Mouse (Mus musculus) limb, embryonic 11.5 days (tissue): Measurements from ENCODE around the gene Pgs1. TPM values are rescaled to one million over a fixed set of nuclear protein-coding genes. Genes with fewer than 3 reads are reported as not detected.

Experiments
- ATAC-seq: fragments of 200-750 bp; cut with Nextera tagmentation; 2 replicates; pipeline ENCODE4 v1.8.0; 2017; ENCODE audit warnings: low read depth; ENCODE audit not compliant: insufficient number of reproducible peaks, low FRiP score, low TSS enrichment
- DNase-seq: peaks from one replicate; pipeline ENCODE4 v3.0.0-alpha.2; 2015; ENCODE audit warnings: low spot score
- H3K27ac ChIP-seq: fragments of 300-500 bp; sonication (generic); replicated peaks from 2 replicates; pipeline ENCODE4 v1.5.1; 2014; ENCODE audit warnings: low read depth, mild to moderate bottlenecking, low read length
- H3K27me3 ChIP-seq: fragments of 300-500 bp; sonication (generic); 2 replicates; pipeline ENCODE4 v1.6.1; 2014; ENCODE audit warnings: mild to moderate bottlenecking, low read length, mixed read lengths; ENCODE audit not compliant: control insufficient read depth, insufficient read depth
- H3K36me3 ChIP-seq: fragments of 300-500 bp; sonication (generic); 2 replicates; pipeline ENCODE4 v1.6.1; 2014; ENCODE audit warnings: mild to moderate bottlenecking, low read length, moderate library complexity, mixed read lengths; ENCODE audit not compliant: control insufficient read depth, insufficient read depth
- H3K4me1 ChIP-seq: fragments of 300-500 bp; sonication (generic); 2 replicates; pipeline ENCODE4 v1.6.1; 2014; ENCODE audit warnings: low read length, mixed read lengths; ENCODE audit not compliant: control insufficient read depth, insufficient read depth
- H3K4me2 ChIP-seq: fragments of 300-500 bp; sonication (generic); 2 replicates; pipeline ENCODE4 v1.6.1; 2014; ENCODE audit warnings: low read depth, mild to moderate bottlenecking, moderate library complexity; ENCODE audit not compliant: severe bottlenecking
- H3K4me3 ChIP-seq: fragments of 300-500 bp; sonication (generic); 2 replicates; pipeline ENCODE4 v1.5.1; 2014; ENCODE audit warnings: low read depth, low read length
- H3K9ac ChIP-seq: fragments of 300-500 bp; sonication (generic); 2 replicates; pipeline ENCODE4 v1.6.1; 2014; ENCODE audit warnings: mild to moderate bottlenecking, low read length
- H3K9me3 ChIP-seq: fragments of 300-500 bp; sonication (generic); 2 replicates; pipeline ENCODE4 v1.6.1; 2016; ENCODE audit warnings: low read length; ENCODE audit not compliant: control insufficient read depth
- WGBS: fragments of 180-500 bp; shearing (Covaris S2); extraction: QIAGEN DNeasy Blood & Tissue Kit; methylation state at CpG from one replicate; pipeline ENCODE4 v1.1.7; 2014; 5-methylcytosine and 5-hydroxymethylcytosine counted together
- polyA plus RNA-seq: library from polyadenylated mRNA; unstranded; fragments of >200 nt; fragmentation: Nextera tagmentation; extraction: Ambion mirVana; gene quantifications from 2 replicates; pipeline ENCODE4 v1.2.1, GENCODE M21; 2014

Gene Pgs1
- polyA plus RNA-seq, 1 experiment from 2014 or later = 38.4 TPM

DNA sequence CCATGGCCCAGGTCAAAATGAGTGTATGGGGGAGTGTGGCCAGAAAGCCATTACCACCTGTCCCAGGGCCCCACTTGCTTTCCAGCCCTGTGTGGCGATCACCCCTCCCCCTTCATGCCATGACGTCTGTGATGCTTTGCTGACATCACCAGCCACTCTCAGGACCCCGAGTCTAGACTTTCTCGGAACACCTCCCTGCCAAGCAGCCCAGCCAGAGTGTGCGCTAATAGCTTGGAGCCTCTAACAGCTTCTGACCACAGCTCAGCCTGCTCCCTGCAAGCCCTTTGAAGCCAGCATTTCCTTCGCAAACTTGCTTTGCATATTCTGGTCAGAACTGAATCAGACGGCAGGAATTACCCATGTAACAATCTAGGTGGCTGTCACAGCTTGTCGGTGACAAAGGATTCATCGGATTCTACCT lies 20.5 kb upstream of the Pgs1 start:
- Histone ChIP-seq H3K27me3 (peaks cover 10% of the 10 kb centered on the region), H3K4me1 (peaks cover 57% of the 10 kb centered on the region), H3K9me3 (no peaks in the 10 kb centered on the region), H3K4me2 (no peak overlapping the region), H3K36me3 (no peaks in the 10 kb centered on the region), H3K27ac (no peak overlapping the region), H3K4me3 (no peak overlapping the region), H3K9ac (no peak overlapping the region)
- 14% methylated on average over 9 of the region's 9 CpGs for WGBS
- ATAC-seq (no peak), DNase-seq (peak; percentile 42)

DNA sequence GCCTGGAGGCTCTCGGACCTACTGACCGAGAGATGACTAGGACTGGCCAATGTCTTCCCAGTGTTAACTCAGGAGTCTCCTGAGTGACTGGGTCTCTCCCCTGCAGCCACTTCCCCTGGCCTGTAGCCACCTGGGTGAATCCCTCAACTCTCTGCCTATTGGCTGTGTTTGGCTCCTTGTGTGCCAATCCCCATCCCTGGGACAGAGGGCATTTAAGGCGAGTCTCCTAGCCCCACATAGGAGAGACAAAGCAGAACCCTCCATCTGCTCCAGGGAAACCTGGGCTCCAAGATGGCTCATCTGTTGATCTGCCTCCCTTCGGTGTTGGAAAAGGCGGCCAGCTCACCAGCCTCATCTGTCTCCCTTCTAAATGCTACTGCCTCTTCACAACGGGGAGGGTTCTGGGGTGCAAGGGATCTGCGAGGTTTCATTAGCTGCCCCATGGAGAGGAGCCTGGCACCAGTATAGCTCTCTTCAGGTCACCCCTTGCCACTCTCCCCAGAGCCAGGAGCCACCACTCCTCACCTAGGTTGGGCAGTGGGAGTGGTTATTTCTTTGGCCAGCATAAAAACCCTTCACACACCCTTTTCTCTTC lies 19.5 kb upstream of the Pgs1 start:
- DNase-seq (no peak), ATAC-seq (no peak)
- WGBS = 36% methylated on average over 7 of the region's 7 CpGs
- Histone ChIP-seq H3K27me3 (peaks cover 10% of the 10 kb centered on the region), H3K4me3 (no peak overlapping the region), H3K4me1 (peaks cover 57% of the 10 kb centered on the region), H3K4me2 (peak overlapping the region; percentile 100; the same call in 1 of the 2 replicates), H3K9me3 (no peaks in the 10 kb centered on the region), H3K9ac (no peak overlapping the region), H3K36me3 (no peaks in the 10 kb centered on the region), H3K27ac (no peak overlapping the region)

DNA sequence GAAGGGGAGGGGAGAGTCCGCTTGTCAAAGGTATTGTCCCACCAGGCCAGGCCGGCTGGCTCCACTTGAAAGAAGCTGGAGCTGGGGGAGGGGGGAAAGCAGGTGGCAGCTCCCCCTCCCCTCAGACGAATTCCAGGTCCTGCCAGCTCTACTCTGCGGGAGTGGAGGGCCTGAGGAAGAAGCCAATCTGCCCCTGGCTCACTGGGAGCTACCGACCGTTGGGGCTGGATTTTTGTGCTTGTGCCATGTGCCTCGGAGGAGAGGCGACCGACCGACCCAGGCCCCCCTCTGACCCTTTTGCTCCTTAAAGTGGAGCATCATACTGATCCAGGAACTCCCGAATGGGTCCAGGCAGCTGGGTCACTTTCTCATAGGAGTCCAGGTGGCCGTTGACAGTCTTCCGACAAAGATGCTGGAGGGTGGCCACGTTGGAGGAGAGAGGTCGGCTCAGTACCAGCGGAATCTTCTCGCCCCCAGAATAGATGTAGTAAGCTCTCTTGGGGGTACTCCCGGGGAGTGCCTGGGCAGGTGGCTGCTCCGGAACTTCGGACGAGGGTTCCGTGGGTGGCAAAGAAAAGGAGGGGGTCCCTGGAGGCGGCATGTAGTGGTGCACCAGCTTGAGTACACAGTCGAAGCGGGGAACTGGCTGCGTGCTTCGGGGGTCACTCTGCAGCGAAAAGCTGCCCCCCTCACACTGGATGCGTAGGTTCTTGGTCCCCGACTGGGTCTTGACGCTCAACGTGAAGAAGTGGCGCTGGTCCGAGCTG lies 18.7 kb upstream of the Pgs1 start:
- peak overlapping the region; percentile 87 for H3K9ac ChIP-seq
- H3K27me3 ChIP-seq = peaks cover 10% of the 10 kb centered on the region
- peak overlapping the region; percentile 74 for H3K4me3 ChIP-seq
- H3K27ac ChIP-seq = no peak overlapping the region
- H3K4me2 ChIP-seq = peak overlapping the region; percentile 100
- H3K4me1 ChIP-seq = peaks cover 51% of the 10 kb centered on the region
- no peaks in the 10 kb centered on the region for H3K9me3 ChIP-seq
- 7% methylated on average over 34 of the region's 34 CpGs for WGBS
- ATAC-seq (no peak), DNase-seq (peak; percentile 38)
- H3K36me3 ChIP-seq = no peaks in the 10 kb centered on the region

DNA sequence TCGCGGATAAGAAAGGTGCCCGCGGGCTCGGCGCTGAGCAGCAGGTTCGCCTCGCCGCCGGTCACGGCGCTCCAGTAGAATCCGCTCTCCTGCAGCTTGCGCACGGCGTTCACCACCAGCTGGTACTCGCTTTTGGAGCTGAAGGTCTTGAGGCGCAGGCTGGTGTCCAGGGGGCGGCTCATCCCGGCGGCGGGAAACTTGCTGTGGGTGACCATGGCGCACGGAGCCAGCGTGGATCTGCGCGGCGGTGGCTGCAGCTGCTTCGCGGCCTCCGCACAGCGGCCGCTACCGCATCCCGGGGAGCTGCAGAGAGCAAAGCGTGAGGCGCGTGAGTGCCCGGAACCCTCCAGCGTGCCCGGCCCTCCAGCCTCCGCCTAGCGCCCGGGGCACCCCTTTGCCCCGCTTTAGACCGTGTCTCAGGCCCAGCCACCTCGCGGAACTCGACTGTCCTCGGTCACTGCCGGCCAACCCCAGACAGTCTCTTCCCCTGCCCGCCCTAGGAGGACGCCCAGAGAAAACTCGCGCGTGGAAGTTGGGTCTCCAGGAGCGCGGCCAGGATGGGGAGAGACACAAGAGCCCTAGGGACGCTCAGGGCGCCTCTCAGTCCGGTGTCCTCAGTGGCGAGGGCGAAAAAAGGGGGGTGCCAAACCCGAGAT lies 17.9 kb upstream of the Pgs1 start:
- Histone ChIP-seq H3K27ac (no peak overlapping the region; the same call in 1 of the 2 replicates), H3K27me3 (peaks cover 10% of the 10 kb centered on the region), H3K9ac (peak overlapping the region; percentile 87), H3K4me2 (peak overlapping the region; percentile 100), H3K9me3 (no peaks in the 10 kb centered on the region), H3K4me1 (peaks cover 44% of the 10 kb centered on the region), H3K4me3 (peak overlapping the region; percentile 74), H3K36me3 (no peaks in the 10 kb centered on the region)
- no peak for ATAC-seq
- peak; percentile 70 for DNase-seq
- WGBS = under 1% methylated on average over 64 of the region's 64 CpGs

DNA sequence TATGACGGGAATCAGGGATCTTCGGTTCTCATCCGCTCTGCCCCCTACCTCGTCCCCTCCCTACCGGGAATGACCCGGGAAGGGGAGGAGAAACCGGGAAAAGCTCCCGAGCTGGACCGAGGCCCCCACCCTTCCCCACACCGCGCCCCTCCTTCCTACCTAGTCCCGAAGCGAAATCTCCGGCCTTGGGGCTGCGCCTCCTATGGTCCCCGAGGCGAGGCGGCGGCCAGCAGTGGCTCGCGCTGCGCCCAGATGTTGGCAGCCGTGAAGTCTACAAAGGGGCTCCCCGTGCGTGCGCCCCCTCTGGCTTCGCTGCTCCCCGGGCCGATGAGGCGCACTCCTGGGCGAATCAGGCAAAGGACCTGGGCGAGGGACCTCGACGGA lies 17.4 kb upstream of the Pgs1 start:
- Histone ChIP-seq H3K27ac (peak overlapping the region; percentile 94), H3K27me3 (peaks cover 10% of the 10 kb centered on the region), H3K9ac (peak overlapping the region; percentile 87), H3K4me1 (peaks cover 40% of the 10 kb centered on the region), H3K4me2 (peak overlapping the region; percentile 100), H3K9me3 (no peaks in the 10 kb centered on the region), H3K4me3 (peak overlapping the region; percentile 74), H3K36me3 (no peaks in the 10 kb centered on the region)
- WGBS = 0% methylated on average over 34 of the region's 34 CpGs
- ATAC-seq (peak; percentile 45), DNase-seq (no peak)

DNA sequence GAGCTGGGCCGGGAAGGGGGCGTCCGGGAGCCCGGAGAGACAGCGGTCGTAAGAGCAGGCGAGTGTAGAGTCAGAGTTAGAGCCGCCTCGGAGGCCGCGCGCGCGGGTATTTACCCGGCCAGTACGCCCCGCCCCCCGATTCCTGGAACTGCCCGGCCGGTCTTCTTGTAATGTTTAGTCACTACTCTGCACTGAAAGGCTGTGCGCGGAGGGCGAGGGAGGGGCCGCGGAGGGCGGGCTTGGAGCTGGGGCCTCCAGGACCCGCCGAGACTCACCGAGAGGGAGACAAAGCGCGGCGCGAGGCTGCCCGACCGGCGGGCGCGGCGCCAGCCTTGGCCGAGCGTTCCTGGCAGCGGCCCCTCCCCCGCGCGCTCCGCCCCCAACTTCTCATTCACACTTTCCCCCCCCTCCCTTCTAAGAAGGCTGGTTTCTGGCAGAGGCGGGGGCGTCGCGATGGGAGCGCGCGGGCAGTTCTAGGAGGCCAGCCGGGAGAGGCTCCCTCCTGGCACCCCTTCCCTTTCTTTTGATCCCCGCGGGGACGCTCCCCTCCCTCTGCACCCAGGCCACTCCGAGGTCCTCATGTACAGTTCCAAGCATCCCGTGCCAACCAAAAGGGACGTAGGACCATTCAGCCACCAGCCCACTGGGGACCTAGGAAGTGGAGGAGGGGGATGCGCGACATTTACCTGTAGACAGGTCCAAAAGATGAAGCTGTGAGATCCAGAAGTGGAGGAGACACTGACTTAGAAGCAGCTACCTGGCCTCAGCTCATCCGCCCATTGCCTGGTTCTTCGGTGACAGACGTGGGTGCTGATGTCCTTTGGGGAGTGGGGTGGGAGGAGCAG lies 16.8 kb upstream of the Pgs1 start:
- DNase-seq (peak; percentile 97), ATAC-seq (peak; percentile 88)
- peak overlapping the region; percentile 100 for H3K4me2 ChIP-seq
- no peaks in the 10 kb centered on the region for H3K9me3 ChIP-seq
- H3K27ac ChIP-seq = peak overlapping the region; percentile 94
- peaks cover 10% of the 10 kb centered on the region for H3K27me3 ChIP-seq
- no peaks in the 10 kb centered on the region for H3K36me3 ChIP-seq
- peaks cover 36% of the 10 kb centered on the region for H3K4me1 ChIP-seq
- peak overlapping the region; percentile 87 for H3K9ac ChIP-seq
- H3K4me3 ChIP-seq = peak overlapping the region; percentile 74
- under 1% methylated on average over 59 of the region's 65 CpGs for WGBS

DNA sequence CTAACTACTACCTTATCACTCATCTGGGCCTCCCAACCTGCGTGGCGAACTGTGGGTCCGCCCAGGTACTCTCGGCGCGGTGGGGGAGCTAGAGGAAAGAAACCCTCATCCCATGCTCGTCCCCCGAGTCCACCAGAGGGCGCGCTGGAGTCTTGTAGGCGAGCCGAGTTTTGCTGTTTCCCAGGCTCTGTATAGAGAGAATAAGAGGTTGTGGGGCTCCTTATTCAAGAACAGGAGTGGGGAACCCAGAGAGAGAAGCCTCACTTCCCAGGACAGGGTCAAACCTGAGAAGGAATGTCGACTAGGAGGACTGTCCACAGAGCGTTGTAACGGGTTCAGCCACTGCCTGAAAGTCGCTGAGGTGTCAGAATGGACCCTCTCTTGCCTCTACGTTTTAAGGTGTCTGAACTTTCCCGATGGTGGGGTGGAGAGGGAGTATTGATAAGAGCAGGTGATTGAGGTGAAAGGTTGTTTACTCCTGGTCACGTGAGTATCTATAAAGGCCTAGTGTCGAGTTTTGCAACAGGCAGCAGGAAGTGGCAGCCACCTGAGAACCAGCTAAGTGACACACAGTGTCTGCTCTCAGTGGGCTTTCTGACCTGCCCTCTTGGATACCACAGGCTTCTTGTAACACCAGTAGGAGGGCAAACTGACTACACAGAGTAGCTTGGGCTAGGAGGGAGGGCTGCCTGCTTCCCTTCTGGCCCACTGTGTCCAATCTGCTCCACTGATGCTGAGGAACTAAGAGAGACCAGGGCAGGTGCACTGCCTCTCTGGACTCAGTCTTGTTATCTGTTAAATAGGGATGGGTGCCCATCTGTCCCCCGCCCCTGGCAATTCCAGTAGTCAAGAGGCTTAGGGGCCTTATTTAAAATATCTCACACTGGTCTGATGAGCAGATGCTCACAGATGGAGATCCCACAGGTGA lies 15.9 kb upstream of the Pgs1 start, which contains the start of gene Socs3:
Gene Socs3, minus strand, starts transcription at position 103 of the 928 bp plus-strand sequence.
- no peaks in the 10 kb centered on the region for H3K9me3 ChIP-seq
- H3K4me2 ChIP-seq = peak within 1 kb of the TSS; percentile 100
- WGBS = 9% methylated on average over 21 of the region's 21 CpGs
- no peaks in the 10 kb centered on the region for H3K36me3 ChIP-seq
- ATAC-seq (no peak), DNase-seq (peak; percentile 99)
- peaks cover 32% of the 10 kb centered on the region for H3K4me1 ChIP-seq
- H3K4me3 ChIP-seq = peak within 1 kb of the TSS; percentile 74
- peaks cover 10% of the 10 kb centered on the region for H3K27me3 ChIP-seq
- peak within 1 kb of the TSS; percentile 94 for H3K27ac ChIP-seq
- peak within 1 kb of the TSS; percentile 87 for H3K9ac ChIP-seq
